Mouse (Mus musculus): ENCODE measurements around the gene Vwa2. TPM values are rescaled to one million over a fixed set of nuclear protein-coding genes. Genes with fewer than 3 reads are reported as not detected.

The Vwa2 gene
- polyA plus RNA-seq, 1 experiment, result 0.08 TPM

GRCm38 (mm10) chr19:56944826-56945225 lies 70.8 kb downstream of the Vwa2 start:
- no peaks in the 10 kb centered on the region for H3K27me3 ChIP-seq (ENCODE audit: control insufficient read depth, insufficient read depth, insufficient read length)
- no peak overlapping the region for H3K4me2 ChIP-seq (ENCODE audit: low read depth)
- peaks cover 7% of the 10 kb centered on the region for H3K36me3 ChIP-seq (ENCODE audit: control insufficient read depth, insufficient read depth)
- no peak overlapping the region for H3ac ChIP-seq (ENCODE audit: control insufficient read depth, insufficient read length)
- TF ChIP-seq TCF12 (IDR thresholded peaks at IDR 0.05; ENCODE audit: insufficient read depth, poor library complexity, severe bottlenecking) (no peak), MYOD1 (IDR thresholded peaks at IDR 0.05; ENCODE audit: control insufficient read depth in 1 of 3, insufficient read length in 2 of 3, low read depth in 2 of 3) (no peak), USF1 (IDR thresholded peaks at IDR 0.05; ENCODE audit: low read depth) (no peak), CEBPB (IDR thresholded peaks at IDR 0.05; ENCODE audit: insufficient read depth, poor library complexity, severe bottlenecking) (no peak), TCF3 (IDR thresholded peaks at IDR 0.05; ENCODE audit: insufficient read length, low read depth) (no peak), MYOG (IDR thresholded peaks at IDR 0.05; ENCODE audit: control insufficient read depth in 1 of 3, insufficient read depth in 1 of 3, insufficient read length in 2 of 3, low read depth in 2 of 3) (no peak), REST (IDR thresholded peaks at IDR 0.05; ENCODE audit: insufficient read depth, insufficient read length) (no peak), POLR2AphosphoS2 (IDR thresholded peaks at IDR 0.05; ENCODE audit: insufficient read length, low read depth) (no peak), E2F4 (IDR thresholded peaks at IDR 0.05; ENCODE audit: insufficient read depth) (no peak), SRF (IDR thresholded peaks at IDR 0.05; ENCODE audit: control insufficient read depth, insufficient read length, low read depth) (no peak), POLR2A (IDR thresholded peaks at IDR 0.05; ENCODE audit: insufficient read length, low read depth) (no peak), MAX (IDR thresholded peaks at IDR 0.05; ENCODE audit: low read depth) (no peak)
- no peaks in the 10 kb centered on the region for H3K79me2 ChIP-seq (ENCODE audit: control insufficient read depth, insufficient read depth)
- no peak overlapping the region for H3K4me3 ChIP-seq

GRCm38 (mm10) chr19:56945621-56946020 lies 71.6 kb downstream of the Vwa2 start:
- H3K79me2 ChIP-seq (ENCODE audit: control insufficient read depth, insufficient read depth), result no peaks in the 10 kb centered on the region
- H3K4me3 ChIP-seq, result no peak overlapping the region
- no peaks in the 10 kb centered on the region for H3K27me3 ChIP-seq (ENCODE audit: control insufficient read depth, insufficient read depth, insufficient read length)
- TF ChIP-seq CEBPB (IDR thresholded peaks at IDR 0.05; ENCODE audit: insufficient read depth, poor library complexity, severe bottlenecking) (no peak), MAX (IDR thresholded peaks at IDR 0.05; ENCODE audit: low read depth) (no peak), POLR2AphosphoS2 (IDR thresholded peaks at IDR 0.05; ENCODE audit: insufficient read length, low read depth) (no peak), SRF (IDR thresholded peaks at IDR 0.05; ENCODE audit: control insufficient read depth, insufficient read length, low read depth) (no peak), TCF3 (IDR thresholded peaks at IDR 0.05; ENCODE audit: insufficient read length, low read depth) (no peak), USF1 (IDR thresholded peaks at IDR 0.05; ENCODE audit: low read depth) (no peak), MYOG (IDR thresholded peaks at IDR 0.05; ENCODE audit: control insufficient read depth in 1 of 3, insufficient read depth in 1 of 3, insufficient read length in 2 of 3, low read depth in 2 of 3) (no peak), POLR2A (IDR thresholded peaks at IDR 0.05; ENCODE audit: insufficient read length, low read depth) (no peak), REST (IDR thresholded peaks at IDR 0.05; ENCODE audit: insufficient read depth, insufficient read length) (no peak), TCF12 (IDR thresholded peaks at IDR 0.05; ENCODE audit: insufficient read depth, poor library complexity, severe bottlenecking) (no peak), E2F4 (IDR thresholded peaks at IDR 0.05; ENCODE audit: insufficient read depth) (no peak), MYOD1 (IDR thresholded peaks at IDR 0.05; ENCODE audit: control insufficient read depth in 1 of 3, insufficient read length in 2 of 3, low read depth in 2 of 3) (no peak)
- no peak overlapping the region for H3ac ChIP-seq (ENCODE audit: control insufficient read depth, insufficient read length)
- H3K36me3 ChIP-seq (ENCODE audit: control insufficient read depth, insufficient read depth), result peaks cover 7% of the 10 kb centered on the region
- H3K4me2 ChIP-seq (ENCODE audit: low read depth), result no peak overlapping the region

GRCm38 (mm10) chr19:56946277-56946676 lies 72.2 kb downstream of the Vwa2 start:
- Histone ChIP-seq H3ac (ENCODE audit: control insufficient read depth, insufficient read length) (no peak overlapping the region), H3K36me3 (ENCODE audit: control insufficient read depth, insufficient read depth) (peaks cover 7% of the 10 kb centered on the region), H3K4me3 (no peak overlapping the region), H3K27me3 (ENCODE audit: control insufficient read depth, insufficient read depth, insufficient read length) (no peaks in the 10 kb centered on the region), H3K4me2 (ENCODE audit: low read depth) (no peak overlapping the region), H3K79me2 (ENCODE audit: control insufficient read depth, insufficient read depth) (no peaks in the 10 kb centered on the region)
- TF ChIP-seq E2F4 (IDR thresholded peaks at IDR 0.05; ENCODE audit: insufficient read depth) (no peak), TCF3 (IDR thresholded peaks at IDR 0.05; ENCODE audit: insufficient read length, low read depth) (no peak), TCF12 (IDR thresholded peaks at IDR 0.05; ENCODE audit: insufficient read depth, poor library complexity, severe bottlenecking) (no peak), POLR2AphosphoS2 (IDR thresholded peaks at IDR 0.05; ENCODE audit: insufficient read length, low read depth) (no peak), USF1 (IDR thresholded peaks at IDR 0.05; ENCODE audit: low read depth) (no peak), SRF (IDR thresholded peaks at IDR 0.05; ENCODE audit: control insufficient read depth, insufficient read length, low read depth) (no peak), REST (IDR thresholded peaks at IDR 0.05; ENCODE audit: insufficient read depth, insufficient read length) (no peak), MAX (IDR thresholded peaks at IDR 0.05; ENCODE audit: low read depth) (no peak), POLR2A (IDR thresholded peaks at IDR 0.05; ENCODE audit: insufficient read length, low read depth) (no peak), CEBPB (IDR thresholded peaks at IDR 0.05; ENCODE audit: insufficient read depth, poor library complexity, severe bottlenecking) (no peak), MYOG (IDR thresholded peaks at IDR 0.05; ENCODE audit: control insufficient read depth in 1 of 3, insufficient read depth in 1 of 3, insufficient read length in 2 of 3, low read depth in 2 of 3) (no peak), MYOD1 (IDR thresholded peaks at IDR 0.05; ENCODE audit: control insufficient read depth in 1 of 3, insufficient read length in 2 of 3, low read depth in 2 of 3) (no peak)

GRCm38 (mm10) chr19:56946727-56947126 lies 72.7 kb downstream of the Vwa2 start:
- TF ChIP-seq SRF (IDR thresholded peaks at IDR 0.05; ENCODE audit: control insufficient read depth, insufficient read length, low read depth), result no peak
- TF ChIP-seq USF1 (IDR thresholded peaks at IDR 0.05; ENCODE audit: low read depth), result no peak
- no peak for TF ChIP-seq TCF3 (IDR thresholded peaks at IDR 0.05; ENCODE audit: insufficient read length, low read depth)
- no peak for TF ChIP-seq CEBPB (IDR thresholded peaks at IDR 0.05; ENCODE audit: insufficient read depth, poor library complexity, severe bottlenecking)
- no peak for TF ChIP-seq MYOD1 (IDR thresholded peaks at IDR 0.05; ENCODE audit: control insufficient read depth in 1 of 3, insufficient read length in 2 of 3, low read depth in 2 of 3)
- no peak for TF ChIP-seq MAX (IDR thresholded peaks at IDR 0.05; ENCODE audit: low read depth)
- no peak for TF ChIP-seq REST (IDR thresholded peaks at IDR 0.05; ENCODE audit: insufficient read depth, insufficient read length)
- TF ChIP-seq MYOG (IDR thresholded peaks at IDR 0.05; ENCODE audit: control insufficient read depth in 1 of 3, insufficient read depth in 1 of 3, insufficient read length in 2 of 3, low read depth in 2 of 3), result no peak
- no peak for TF ChIP-seq POLR2A (IDR thresholded peaks at IDR 0.05; ENCODE audit: insufficient read length, low read depth)
- no peak for TF ChIP-seq TCF12 (IDR thresholded peaks at IDR 0.05; ENCODE audit: insufficient read depth, poor library complexity, severe bottlenecking)
- no peak overlapping the region for H3K4me3 ChIP-seq

More at GRCm38 (mm10) chr19:56946727-56947126, 72.7 kb downstream of the Vwa2 start:
- Histone ChIP-seq H3K36me3 (ENCODE audit: control insufficient read depth, insufficient read depth) (peaks cover 7% of the 10 kb centered on the region), H3K27me3 (ENCODE audit: control insufficient read depth, insufficient read depth, insufficient read length) (no peaks in the 10 kb centered on the region), H3K4me2 (ENCODE audit: low read depth) (no peak overlapping the region), H3K79me2 (ENCODE audit: control insufficient read depth, insufficient read depth) (no peaks in the 10 kb centered on the region), H3ac (ENCODE audit: control insufficient read depth, insufficient read length) (no peak overlapping the region)

Measured in myocyte (in vitro differentiated cells).